ENCODE assay signal across 8 mouse cellular contexts in genomic region chr11:114636292-114636691, GRCm38 (mm10). TPM values are rescaled to one million over a fixed set of nuclear protein-coding genes. Genes with fewer than 3 reads are reported as not detected.
DNase-seq lines count a peak whose midpoint lies in the region; ATAC-seq lines count a peak whose summit lies in the region.

No protein-coding gene starts in this region.

- DNase-seq in R1 (ENCODE audit: low read depth, low spot score): peak; percentile 91
- peak; percentile 93 to 95 for DNase-seq in cerebellum, postnatal 14 days
- peak; percentile 82 to 90 for DNase-seq in frontal cortex, postnatal 25 days (ENCODE audit: low spot score in 2 of 2)
- peak; percentile 94 to 95 for DNase-seq in layer of hippocampus, postnatal 10 days (ENCODE audit: low spot score in 2 of 2)
- DNase-seq in lung, postnatal 25 days (ENCODE audit: low spot score): peak; percentile 59
- peak; percentile 85 for DNase-seq in retina, postnatal 7 days (ENCODE audit: low read depth, low spot score)
- DNase-seq in thymus, postnatal 4 days: peak; percentile 89

- H3K9me3 ChIP-seq in hindbrain, embryonic 13.5 days: no peaks in the 10 kb centered on the region

- no peaks in the 10 kb centered on the region for H3K36me3 ChIP-seq in hindbrain, embryonic 13.5 days

- H3K27ac ChIP-seq in hindbrain, embryonic 13.5 days: peak overlapping the region; percentile 52; the same call in 1 of the 2 replicates

- under 1% methylated on average over 6 of the region's 6 CpGs for WGBS in hindbrain, embryonic 13.5 days

- peak overlapping the region; percentile 34; the same call in 1 of the 2 replicates for H3K4me2 ChIP-seq in hindbrain, embryonic 13.5 days

- H3K9ac ChIP-seq in hindbrain, embryonic 13.5 days: no peak overlapping the region

- H3K4me1 ChIP-seq in hindbrain, embryonic 13.5 days (replicated peaks): peaks cover 37% of the 10 kb centered on the region

- H3K27me3 ChIP-seq in hindbrain, embryonic 13.5 days: peaks cover 38% of the 10 kb centered on the region

- no peak overlapping the region for H3K4me3 ChIP-seq in hindbrain, embryonic 13.5 days

- ATAC-seq in hindbrain, embryonic 13.5 days (ENCODE audit: low FRiP score): peak; percentile 74

RNA-seq across cellular contexts. Expression of gene Rpl38, which starts 32.0 kb away (rescaled TPM):
- 809 and 885 TPM in 2 replicates for polyA plus RNA-seq in hindbrain, embryonic 13.5 days (2015; fragmentation: Nextera tagmentation; extraction: Ambion mirVana)
- total RNA-seq in layer of hippocampus, postnatal 10 days (2021): 1,000 to 10,000 TPM; 1,016 to 1,166 TPM

RNA-seq across cellular contexts. Expression of gene Ttyh2, which starts 38.9 kb away (rescaled TPM):
- 33.0 and 33.9 TPM in 2 replicates for polyA plus RNA-seq in hindbrain, embryonic 13.5 days (2015; fragmentation: Nextera tagmentation; extraction: Ambion mirVana)
- total RNA-seq in layer of hippocampus, postnatal 10 days (2021): 10 to 100 TPM; 27.3 to 28.7 TPM
